In genomic region chr6:122719942-122720341, GRCm38 (mm10) we compare ENCODE assay signal across 7 mouse cellular contexts. TPM values are rescaled to one million over a fixed set of nuclear protein-coding genes. Genes with fewer than 3 reads are reported as not detected.
DNase-seq lines count a peak whose midpoint lies in the region; ATAC-seq and TF ChIP-seq lines count a peak whose summit lies in the region.

No protein-coding gene starts in this region.

- H3K27me3 ChIP-seq in hindbrain, postnatal 0 days (ENCODE audit: insufficient read depth, low read length) = no peaks in the 10 kb centered on the region
- no peaks in the 10 kb centered on the region for H3K27me3 ChIP-seq in limb, embryonic 11.5 days (ENCODE audit: control insufficient read depth, insufficient read depth, low read length)

- TF ChIP-seq CTCF in bone marrow, adult 2 months (IDR thresholded peaks at IDR 0.05; ENCODE audit: control insufficient read depth, insufficient read depth, low read length) = peak; percentile 72
- TF ChIP-seq CTCF in hindbrain, postnatal 0 days (IDR thresholded peaks at IDR 0.05; ENCODE audit: low read depth) = peak; percentile 79

- peak; percentile 72 for ATAC-seq in erythroblast, adult 5-6 weeks (replicated peaks; ENCODE audit: low FRiP score, poor library complexity, severe bottlenecking)
- ATAC-seq in hindbrain, postnatal 0 days = no peak
- no peak for ATAC-seq in limb, embryonic 11.5 days (ENCODE audit: insufficient number of reproducible peaks, low FRiP score, low TSS enrichment, low read depth)

- H3K4me3 ChIP-seq in bone marrow, adult 2 months (replicated peaks; ENCODE audit: control insufficient read depth, low read depth, low read length) = no peak overlapping the region
- H3K4me3 ChIP-seq in hindbrain, postnatal 0 days (ENCODE audit: low read length) = no peak overlapping the region
- no peak overlapping the region for H3K4me3 ChIP-seq in limb, embryonic 11.5 days (ENCODE audit: low read depth, low read length)

- no peak overlapping the region for H3K9ac ChIP-seq in hindbrain, postnatal 0 days (replicated peaks; ENCODE audit: low read length)
- H3K9ac ChIP-seq in limb, embryonic 11.5 days (ENCODE audit: low read length) = no peak overlapping the region

- WGBS in bone marrow, adult 2 months = 19% methylated on average over 2 of the region's 2 CpGs
- WGBS in hindbrain, postnatal 0 days = 27% methylated on average over 2 of the region's 2 CpGs
- WGBS in limb, embryonic 11.5 days = 31% methylated on average over 2 of the region's 2 CpGs

- H3K27ac ChIP-seq in bone marrow, adult 2 months (ENCODE audit: control insufficient read depth, insufficient read depth, low read depth, low read length, poor library complexity) = no peak overlapping the region
- no peak overlapping the region for H3K27ac ChIP-seq in hindbrain, postnatal 0 days
- no peak overlapping the region for H3K27ac ChIP-seq in limb, embryonic 11.5 days (replicated peaks; ENCODE audit: low read depth, low read length)

- no peak overlapping the region for H3K4me2 ChIP-seq in hindbrain, postnatal 0 days (ENCODE audit: low read depth, low read length)
- no peak overlapping the region for H3K4me2 ChIP-seq in limb, embryonic 11.5 days (ENCODE audit: low read depth, severe bottlenecking)

- no peaks in the 10 kb centered on the region for H3K9me3 ChIP-seq in hindbrain, postnatal 0 days (ENCODE audit: low read length)
- no peaks in the 10 kb centered on the region for H3K9me3 ChIP-seq in limb, embryonic 11.5 days (ENCODE audit: control insufficient read depth, low read length)

- no peaks in the 10 kb centered on the region; the same call in 1 of the 2 replicates for H3K4me1 ChIP-seq in bone marrow, adult 2 months (ENCODE audit: control insufficient read depth, insufficient read depth, low read length)
- no peaks in the 10 kb centered on the region for H3K4me1 ChIP-seq in hindbrain, postnatal 0 days (ENCODE audit: insufficient read depth, low read length)
- H3K4me1 ChIP-seq in limb, embryonic 11.5 days (ENCODE audit: control insufficient read depth, insufficient read depth, low read length) = no peaks in the 10 kb centered on the region

- peak; percentile 75 for DNase-seq in 416B (ENCODE audit: low read depth)
- DNase-seq in CD4-positive helper T cell, adult 2 months (ENCODE audit: low read depth, low spot score) = peak; percentile 51
- DNase-seq in hindbrain, postnatal 0 days (ENCODE audit: low spot score) = peak; percentile 75
- peak; percentile 70 for DNase-seq in limb, embryonic 11.5 days (ENCODE audit: low spot score)
- DNase-seq in right cerebral cortex, adult 18-20 months = peak; percentile 72

- H3K36me3 ChIP-seq in hindbrain, postnatal 0 days (ENCODE audit: insufficient read depth, low read length) = no peaks in the 10 kb centered on the region
- H3K36me3 ChIP-seq in limb, embryonic 11.5 days (ENCODE audit: control insufficient read depth, insufficient read depth, low read length) = no peaks in the 10 kb centered on the region

- no peak for TF ChIP-seq POLR2A in bone marrow, adult 2 months (IDR thresholded peaks at IDR 0.05; ENCODE audit: borderline replicate concordance, control insufficient read depth, low read depth, low read length)

RNA-seq across cellular contexts. Expression of gene Nanog, which starts 12.7 kb away (rescaled TPM):
- polyA plus RNA-seq in bone marrow, adult 2 months (2011; ENCODE audit: insufficient read depth, insufficient read length, low replicate concordance, missing spikeins) = 18.2 TPM in 1 of 2 replicates, not detected in the other
- not detected in 2 replicates for total RNA-seq in erythroblast, adult 5-6 weeks (2015; ENCODE audit: low replicate concordance)
- not detected in 2 replicates for total RNA-seq in erythroblast, adult 5-6 weeks (2017; ENCODE audit: low replicate concordance)
- not detected in 2 replicates for total RNA-seq in hindbrain, postnatal 0 days (2014; rRNA removed)
- polyA plus RNA-seq in hindbrain, postnatal 0 days (2015; fragmentation: Nextera tagmentation; extraction: Ambion mirVana) = 0.15 and 0.16 TPM in 2 replicates
- polyA plus RNA-seq in limb, embryonic 11.5 days (2014; fragmentation: Nextera tagmentation; extraction: Ambion mirVana) = 0.07 and 0.09 TPM in 2 replicates
